Mouse (Mus musculus) adrenal gland, postnatal 14 days (tissue): ENCODE measurements at regions not wholly inside any gene's neighbourhood (a gene's known extent, or its start where the extent isn't known, plus 50 kb on each side); places are given as distances from the start of the nearest gene placed in this dataset.
A peak's percentile ranks its signal among the peaks of the same experiment; 100 is the strongest.

Experiments used
- DNase-seq: peaks from one replicate; pipeline ENCODE4 v3.0.0; 2021; ENCODE audit warnings: mixed read lengths

DNA sequence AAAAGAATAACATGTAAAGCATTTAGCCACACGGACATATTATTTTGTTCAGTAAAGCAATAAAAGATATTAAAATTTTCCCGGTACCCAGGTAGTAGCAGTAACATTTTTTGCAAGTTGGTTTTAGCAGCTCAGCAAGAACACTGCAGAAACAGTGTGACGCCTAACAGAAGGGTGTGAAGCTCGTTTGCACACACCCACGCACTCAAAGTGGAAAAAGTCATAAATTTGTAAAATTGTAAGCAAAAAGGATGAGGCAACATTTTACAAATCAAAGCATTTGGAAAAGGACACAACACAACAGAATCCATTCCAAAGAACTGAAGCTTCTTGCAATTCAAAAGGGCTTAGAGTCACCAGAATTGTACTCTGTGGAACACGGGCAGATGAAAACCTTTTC lies 1053.6 kb upstream of the Celf2 start:
- DNase-seq: no peak

DNA sequence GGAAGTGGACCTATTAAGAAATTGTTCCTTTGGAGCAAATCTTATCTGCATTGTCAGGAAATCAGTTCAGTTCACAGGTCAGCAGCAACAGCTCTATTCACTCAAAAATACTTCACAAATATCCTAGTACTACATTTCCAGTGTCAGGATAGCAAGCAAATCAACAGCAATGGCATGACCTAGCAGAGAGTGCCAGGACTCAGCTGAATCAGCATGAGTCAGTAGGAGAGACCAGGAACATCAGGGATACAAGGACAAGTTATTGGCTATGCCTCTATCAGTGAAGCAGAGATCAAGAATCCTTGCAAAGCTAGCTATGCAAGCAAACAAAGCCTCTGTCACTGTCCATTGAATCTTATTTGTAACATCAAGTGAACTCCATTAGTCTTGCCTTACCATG lies 1036.8 kb upstream of the Celf2 start:
- peak; percentile 27 for DNase-seq

DNA sequence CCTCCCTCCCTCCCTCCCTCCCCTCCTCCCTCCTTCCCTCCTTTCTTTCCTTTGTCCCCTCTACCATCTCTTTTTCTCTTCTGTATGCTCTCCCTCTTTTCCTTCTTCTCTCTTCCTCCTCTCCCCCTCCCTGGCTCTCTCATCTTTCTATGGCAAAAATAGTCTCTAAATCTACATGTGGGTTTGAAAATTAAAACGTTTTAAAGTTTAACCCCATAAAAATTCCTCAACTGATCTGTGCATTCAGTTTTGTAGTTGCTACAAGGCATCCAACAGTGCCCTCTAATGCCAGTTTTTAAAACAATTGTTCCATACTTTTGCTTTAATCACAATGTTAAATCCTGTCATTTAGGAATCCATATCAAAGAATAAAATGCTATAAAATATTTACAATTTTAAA lies 1027.5 kb upstream of the Celf2 start:
- no peak for DNase-seq

DNA sequence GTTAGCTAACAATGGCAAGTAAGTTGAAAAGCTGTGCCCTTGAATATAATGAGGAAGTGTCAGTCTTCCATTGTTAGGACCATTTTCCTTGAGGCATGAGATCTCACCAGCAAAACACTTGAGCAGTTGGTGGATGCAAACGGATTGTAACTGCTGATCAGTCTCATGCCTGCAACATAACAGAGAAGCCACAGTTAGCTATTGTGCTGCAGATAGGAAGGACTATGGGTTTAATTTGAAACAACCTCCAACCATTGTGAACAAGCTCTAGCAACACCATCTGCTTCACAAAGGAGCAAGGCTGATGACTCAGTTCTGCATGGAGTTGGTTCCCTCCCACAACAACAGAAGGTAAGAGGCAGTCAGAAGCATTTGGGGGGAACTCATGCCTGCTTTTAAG lies 989.1 kb upstream of the Celf2 start:
- DNase-seq: no peak

DNA sequence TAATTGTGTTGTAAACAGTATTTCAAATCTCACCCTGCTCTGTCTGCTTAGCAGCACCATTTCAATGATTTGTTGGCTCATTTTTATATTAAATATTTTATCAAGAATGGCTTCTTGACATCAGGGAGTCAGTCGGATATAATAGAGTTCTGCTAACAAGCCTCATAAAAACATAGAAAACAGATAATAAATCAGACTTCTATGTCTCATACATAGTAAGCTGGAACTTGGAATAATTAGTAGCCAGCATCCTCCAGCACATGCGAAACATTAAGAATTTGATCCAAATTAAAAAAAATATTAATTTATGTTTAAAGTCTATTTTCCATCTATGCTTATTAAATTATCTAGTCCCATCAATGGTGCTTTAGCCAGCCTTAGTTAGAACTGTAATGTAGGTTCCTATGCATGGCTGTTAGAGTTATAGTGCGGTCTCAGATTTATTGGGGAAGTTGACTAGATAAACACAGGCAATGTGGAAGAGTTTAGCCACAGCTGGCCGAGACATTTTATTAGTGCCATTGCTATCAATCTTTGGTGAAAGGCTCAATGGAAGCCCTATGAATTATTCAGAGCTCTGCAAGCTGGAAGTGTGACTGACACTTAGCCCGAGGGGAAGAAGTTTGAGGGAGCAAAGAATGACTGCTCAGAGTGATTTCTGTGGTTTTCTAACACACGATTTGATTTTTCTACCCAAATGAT lies 968.6 kb upstream of the Celf2 start:
- no peak for DNase-seq

DNA sequence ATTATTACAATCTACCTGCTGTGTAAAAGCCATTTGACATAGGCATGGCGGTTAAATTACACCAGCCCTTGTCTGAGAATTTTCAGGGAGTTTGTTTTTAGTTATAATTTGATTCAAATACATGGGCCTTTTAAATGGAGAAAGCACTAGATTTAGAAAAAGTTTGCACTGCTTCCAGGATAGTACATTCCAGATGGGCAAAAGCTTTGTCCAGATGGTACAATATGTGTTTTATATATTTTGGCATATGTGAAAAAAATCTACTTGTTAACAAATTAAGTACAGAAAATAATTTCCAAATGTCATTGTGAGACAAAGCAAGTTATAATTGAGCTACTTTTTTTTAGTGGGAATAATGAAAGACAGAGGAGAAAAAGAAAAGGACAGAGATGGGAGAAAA lies 961.2 kb upstream of the Celf2 start:
- no peak for DNase-seq

DNA sequence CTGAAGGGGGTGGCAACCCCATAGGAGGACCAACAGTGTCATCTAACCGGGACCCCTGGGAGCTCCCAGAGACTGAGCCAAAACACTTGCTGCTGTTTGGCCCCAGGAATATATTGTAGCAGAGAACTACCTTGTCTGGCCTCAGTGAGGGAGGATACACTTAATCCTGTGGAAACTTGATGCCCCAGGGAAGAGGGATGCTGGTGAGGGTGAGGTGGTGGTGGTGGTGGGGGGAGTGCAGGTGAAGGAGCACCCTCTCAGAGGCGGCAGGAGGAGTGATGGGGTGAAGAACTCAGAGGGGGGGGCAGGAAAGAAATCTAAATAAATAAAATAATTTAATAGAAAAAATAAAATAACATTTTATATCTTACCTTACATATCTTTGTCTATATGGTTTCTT lies 959.6 kb upstream of the Celf2 start:
- DNase-seq: no peak

DNA sequence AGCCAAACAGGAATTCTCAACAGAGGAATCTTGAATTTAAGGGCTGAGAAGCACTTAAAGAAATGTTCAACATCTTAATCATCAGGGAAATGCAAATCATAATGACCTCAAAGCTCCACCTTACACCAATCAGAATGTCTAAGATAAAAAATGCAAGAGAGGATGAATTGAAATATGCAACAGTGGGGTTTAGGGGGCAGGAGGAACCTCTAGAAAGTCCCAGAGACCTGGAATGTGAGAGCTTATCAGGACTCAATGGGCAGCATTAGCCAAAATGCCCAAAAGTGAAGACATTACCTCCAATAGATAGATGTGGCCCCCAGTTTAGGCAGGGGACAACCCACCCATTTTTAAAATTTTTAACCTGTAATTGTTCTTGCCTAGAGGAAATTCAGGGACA lies 959.0 kb upstream of the Celf2 start:
- DNase-seq: no peak

DNA sequence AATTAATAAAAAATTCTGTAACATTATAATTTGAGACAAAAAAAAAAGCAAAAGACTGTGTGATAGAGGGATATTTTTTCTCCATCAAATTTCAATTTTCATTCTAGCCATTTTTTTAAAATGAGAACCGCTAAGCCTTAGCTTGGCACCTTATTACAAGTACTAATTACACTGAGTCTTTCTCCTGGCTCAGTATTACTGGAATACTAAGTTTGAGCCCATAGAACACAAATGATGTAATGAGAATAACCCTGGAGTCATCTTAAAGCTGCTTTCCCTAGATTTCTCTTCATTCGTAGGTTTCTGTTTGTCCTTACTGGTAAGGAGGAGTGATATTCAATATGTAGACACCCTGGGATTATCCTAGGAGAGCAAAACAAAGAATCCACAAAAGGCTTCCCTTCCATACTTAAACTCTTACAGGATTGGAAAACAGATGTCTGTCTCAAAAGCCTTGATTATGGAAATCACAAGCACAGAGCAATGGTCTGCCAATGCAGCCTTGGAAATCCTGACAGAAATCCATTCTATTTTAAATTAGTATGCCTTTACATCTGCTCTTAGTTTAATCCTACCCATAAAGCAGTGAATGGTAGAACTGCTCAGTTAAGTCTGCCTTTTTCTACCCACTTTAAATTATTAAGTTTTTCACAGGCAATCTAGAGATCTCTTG lies 958.3 kb upstream of the Celf2 start:
- DNase-seq: no peak

DNA sequence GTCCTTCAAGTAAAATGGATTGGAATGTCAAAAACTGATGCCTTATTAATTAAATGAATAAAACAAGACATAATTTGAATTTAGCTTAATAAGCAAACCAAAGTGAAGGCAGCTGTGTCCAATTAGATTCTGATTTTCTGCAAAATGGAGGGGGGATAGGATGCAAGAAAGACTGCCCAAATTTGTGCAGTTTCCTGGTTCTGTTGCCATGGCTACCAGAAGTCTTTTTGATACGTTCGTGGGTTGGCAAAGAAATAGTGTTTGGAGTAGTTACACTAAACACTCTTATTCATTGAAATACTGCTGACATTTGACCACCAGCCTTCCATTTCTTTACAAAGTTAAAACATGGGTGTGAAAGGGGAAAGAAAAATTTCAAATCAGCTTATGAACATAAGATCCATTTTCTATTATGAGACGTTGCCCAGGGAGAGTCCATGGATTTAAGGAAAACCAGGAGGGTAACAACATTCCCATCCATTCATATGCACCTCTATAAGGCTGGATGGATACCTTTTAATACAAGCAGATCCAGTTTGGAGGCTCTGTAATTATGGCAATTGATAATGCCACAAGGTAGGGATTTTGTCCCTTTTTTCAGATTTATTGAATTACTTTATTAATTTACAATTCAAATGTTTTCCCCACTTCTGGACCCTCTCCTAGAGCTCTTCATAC lies 943.3 kb upstream of the Celf2 start:
- DNase-seq: no peak

DNA sequence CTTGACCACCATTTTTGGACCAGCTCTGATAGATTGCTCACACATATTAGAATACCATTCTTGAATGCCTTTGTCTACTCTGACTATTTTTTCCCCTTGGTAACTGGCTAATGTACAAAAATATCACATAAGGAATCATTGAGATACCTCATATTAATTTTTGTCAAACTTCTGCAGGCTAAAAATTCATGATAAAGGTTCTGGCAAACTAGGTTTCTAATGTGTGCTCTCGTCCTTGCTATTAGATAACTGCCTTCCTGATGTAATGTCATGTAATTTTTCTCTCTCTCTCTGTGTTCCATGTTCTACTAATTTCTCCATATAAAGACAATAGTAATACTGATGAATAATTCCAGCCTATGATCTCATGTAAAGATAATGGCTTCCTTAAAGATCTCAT lies 931.9 kb upstream of the Celf2 start:
- no peak for DNase-seq

DNA sequence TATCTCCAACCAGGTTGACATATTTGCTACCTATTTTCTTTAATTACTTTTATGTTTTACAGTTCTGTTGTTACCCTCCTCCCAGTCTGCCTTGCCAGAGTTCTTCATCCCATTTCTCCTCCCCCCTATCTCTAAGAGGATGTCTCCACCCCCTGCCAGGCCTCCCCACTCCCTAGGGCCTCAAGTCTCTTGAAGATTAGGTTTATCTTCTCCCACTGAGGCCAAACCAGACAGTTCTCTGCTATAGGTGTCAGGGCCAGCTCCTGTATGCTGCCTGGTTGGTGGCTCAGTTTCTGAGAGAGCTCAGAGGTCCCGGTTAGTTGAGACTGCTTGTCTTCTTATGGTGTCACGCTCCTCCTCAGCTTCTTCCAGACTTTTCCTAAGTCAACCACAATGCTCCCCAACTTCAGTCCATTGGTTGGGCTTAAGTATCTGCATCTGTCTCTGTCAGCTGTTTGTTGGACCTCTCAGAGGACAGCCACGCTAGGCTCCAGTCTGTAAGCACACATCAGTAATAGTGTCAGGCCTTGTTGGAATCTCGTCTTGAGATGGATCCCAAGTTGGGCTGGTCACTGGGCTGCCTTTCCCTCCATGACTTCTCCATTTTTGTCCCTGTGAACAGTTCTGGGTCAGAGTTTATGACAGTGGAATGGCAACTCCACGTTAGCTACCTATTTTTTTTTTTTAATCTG lies 920.4 kb upstream of the Celf2 start:
- no peak for DNase-seq

DNA sequence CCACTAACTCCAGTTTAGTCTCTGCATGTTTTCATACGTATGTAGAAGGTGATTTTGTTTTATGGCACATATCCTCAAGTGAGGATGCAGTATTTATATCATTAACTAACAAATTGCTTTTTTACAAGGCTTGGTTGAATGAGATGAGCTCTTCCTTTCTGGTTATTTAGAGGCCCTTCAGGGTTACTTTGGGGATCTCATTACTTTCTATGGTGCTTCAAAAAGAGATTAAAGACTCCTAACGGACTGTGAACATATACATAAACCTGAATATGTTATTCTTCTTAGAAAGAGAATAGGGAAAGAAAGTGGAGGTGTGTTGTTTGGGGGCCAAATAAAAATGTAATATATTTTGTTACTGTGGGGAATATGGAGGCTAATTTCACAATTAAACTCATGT lies 918.8 kb upstream of the Celf2 start:
- DNase-seq: no peak

DNA sequence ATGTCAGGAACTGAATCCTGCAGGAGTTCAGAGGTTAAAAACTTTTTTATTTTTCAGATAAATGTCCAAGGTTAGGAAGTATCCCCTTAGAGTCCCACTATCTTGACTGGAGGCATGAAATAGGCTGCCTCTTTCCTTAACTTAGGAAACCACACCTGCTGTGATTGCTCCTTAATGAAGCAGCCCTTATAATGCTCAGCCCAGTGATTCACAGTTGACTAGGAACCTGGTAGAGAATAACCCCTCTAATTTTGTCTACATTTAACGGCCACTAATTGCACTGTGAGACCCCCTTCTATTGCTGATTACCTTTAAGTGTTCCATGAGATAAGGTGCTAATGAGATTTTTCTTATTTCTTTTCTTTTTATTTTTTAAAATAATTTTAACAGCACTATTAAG lies 918.4 kb upstream of the Celf2 start:
- no peak for DNase-seq

DNA sequence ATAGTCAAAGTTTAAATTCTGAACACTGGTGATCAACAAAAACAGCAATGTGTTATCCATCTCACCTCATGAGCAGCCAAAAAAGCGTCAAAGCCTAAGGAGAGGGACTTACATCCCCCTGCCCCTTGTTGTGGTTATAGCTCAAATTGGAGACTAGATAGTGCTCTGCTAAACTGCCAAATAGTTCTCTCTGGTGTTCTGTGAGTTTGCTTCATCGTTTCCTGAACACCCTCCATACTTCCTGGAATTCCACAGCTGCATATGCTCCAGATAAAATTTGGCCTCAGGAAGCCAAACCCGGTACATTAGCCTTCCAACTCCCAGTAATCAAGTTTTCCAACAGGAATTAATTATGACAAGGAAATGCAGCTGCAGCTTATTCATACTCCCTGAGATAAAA lies 906.6 kb upstream of the Celf2 start:
- no peak for DNase-seq

DNA sequence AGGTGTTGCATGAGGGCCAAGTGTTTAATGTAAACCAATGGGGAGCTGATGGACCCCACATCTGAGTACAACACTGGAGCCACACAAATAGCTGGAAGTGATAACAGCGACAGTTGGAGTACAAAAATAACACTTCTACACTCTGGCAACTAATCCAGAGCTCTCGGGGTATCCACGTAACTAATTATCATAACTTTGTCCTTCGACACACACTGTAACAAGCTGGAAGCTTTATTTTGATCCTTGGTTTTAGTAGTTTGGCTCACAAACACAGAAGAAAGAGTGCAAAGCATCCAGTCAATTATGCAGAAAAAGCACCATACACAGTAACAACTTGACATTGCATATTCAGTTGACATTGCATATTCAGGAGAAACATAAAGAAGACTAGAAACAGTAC lies 884.8 kb upstream of the Celf2 start:
- no peak for DNase-seq

DNA sequence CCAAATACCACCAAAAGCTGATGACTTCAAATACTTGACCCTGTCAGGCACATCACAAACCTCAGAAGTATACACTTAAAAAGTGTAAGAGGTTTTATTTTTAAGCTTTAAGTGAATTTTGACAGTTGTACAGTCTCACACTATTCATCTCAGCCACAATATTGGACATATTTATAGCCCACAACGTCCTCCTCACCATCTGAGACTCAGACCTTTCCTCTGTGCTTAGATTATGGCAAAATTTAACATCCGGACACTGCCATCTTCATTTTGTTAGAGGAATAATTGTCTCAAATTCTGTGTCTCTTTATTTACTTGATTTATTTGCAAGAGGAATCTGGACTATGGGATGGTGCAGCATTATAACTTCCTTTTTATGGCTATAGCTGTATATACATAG lies 880.2 kb upstream of the Celf2 start:
- no peak for DNase-seq

DNA sequence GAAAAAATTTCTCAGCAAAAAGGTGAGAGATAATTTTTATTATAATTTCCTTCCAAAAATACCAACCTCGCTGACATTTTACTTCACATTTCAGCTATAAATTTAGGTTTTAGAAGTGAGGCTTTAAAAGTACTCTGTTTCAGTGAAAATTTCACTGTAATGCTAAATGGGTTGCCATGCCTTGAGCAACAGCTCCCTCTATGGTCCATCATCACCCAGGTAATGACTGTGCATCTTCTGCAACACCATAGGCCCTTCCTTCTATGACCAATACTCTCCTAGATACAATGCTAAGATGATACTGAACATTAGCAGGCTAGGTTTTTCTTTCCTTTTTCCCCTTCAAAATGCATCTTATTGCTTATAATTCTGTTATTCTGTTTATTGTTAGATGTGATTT lies 870.9 kb upstream of the Celf2 start:
- DNase-seq: peak; percentile 9

DNA sequence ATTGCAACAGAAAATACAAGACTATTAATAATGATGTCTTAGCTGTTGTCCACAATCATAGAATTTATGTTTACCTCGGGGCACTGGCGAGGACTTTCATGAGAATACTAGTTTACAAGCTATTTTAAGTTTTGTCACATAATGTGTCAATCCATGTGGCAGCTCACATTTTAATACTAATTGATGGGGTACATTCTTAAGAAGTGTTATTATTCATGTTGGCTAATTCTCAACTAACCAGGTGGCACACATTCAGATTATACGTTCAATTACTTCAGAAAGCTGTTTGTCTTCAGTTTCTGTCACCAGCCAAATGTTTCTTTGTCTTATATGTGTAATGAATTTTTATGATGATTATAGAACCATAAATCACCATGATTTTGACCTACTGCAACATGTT lies 870.2 kb upstream of the Celf2 start:
- no peak for DNase-seq

DNA sequence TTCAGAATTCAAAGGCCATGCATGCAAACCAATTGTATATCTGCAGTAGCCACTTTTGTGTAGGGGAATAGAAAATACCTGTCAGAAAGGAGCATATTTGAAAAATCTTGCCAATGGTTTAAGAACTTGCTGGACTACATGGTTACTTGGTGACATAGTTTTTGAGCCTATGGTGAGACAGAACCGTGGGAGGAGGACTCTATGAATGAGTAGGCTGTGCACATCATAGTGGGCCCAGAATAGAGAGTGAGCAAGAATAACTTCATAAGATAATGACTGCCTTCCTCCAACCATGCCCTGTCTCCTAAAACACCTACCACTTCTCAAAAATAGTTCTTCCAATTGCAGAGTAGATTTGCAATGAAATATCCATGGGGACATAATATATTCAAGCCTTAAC lies 838.5 kb upstream of the Celf2 start:
- DNase-seq: no peak

DNA sequence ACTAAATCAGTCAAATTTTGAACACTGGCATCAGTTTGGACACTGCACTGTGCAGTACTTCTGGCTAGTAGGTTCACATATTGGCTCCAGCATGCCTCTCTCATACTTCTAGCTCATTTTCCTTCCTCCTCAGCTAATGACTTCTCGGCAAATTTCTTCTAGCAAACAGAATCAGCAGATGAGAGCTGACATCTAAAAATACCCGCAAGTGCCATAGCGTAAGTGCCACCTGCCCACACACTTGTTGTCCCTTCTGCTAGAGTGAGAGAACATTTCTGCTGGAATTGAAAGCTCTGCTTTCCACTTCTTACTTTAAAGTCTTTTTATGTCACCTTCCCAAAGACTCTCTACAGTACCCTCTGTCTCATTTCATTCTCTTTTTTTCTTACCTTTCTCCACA lies 835.4 kb upstream of the Celf2 start:
- no peak for DNase-seq

DNA sequence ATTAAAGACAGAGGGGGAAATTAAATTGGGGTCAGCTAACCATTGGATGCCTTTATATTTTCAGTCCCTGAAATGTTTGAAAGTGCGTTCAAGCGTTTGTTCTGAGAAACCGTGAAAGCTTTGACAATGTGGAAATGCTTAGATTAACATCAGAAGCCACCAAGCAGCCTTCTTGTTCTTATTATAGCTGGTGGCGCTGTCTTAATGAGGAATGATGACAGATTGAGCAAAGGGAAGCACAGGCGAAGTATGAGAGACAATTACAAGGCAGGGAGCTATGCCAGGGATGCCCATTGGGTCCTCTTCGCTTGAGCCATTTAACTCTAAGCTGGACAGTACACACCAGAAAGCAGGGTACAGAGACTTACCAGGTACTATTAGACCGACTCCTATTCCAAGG lies 828.9 kb upstream of the Celf2 start:
- DNase-seq: no peak

DNA sequence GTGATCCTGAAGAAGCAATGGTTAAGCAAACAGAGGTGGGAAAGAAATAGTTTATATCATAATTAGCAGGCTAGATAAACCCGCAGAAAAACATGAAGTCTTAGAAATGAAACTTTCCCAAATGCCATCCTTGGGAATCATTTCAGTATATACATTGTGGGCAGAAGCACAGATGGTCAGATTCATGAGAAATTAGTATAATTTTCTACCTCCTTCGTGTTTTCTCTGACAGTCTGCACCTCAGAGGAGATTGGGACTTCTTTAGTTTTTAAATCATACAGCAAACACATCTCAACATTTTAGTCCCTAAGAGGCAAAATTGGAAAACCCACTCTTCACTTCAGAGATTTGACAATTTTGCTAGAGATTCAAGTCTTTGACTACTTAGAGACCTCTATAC lies 786.6 kb upstream of the Celf2 start:
- no peak for DNase-seq
